Mouse (Mus musculus): ENCODE data around the gene Hhex.

The Hhex gene

GRCm38 (mm10) chr19:37449246-37449645 is 14.6 kb downstream of the Hhex start:
- DNase-seq (ENCODE audit: low spot score in 2 of 2), result no peak

- DNase-seq (ENCODE audit: low spot score in 2 of 2), result no peak
Observed at GRCm38 (mm10) chr19:37455528-37455927, 20.9 kb downstream of the Hhex start.

- no peak for DNase-seq (ENCODE audit: low spot score in 2 of 2)
Observed at GRCm38 (mm10) chr19:37455961-37456360, 21.4 kb downstream of the Hhex start.

GRCm38 (mm10) chr19:37458013-37458412 is 23.4 kb downstream of the Hhex start:
- DNase-seq (ENCODE audit: low spot score in 2 of 2), result no peak

- no peak for DNase-seq (ENCODE audit: low spot score in 2 of 2)
Observed at GRCm38 (mm10) chr19:37466403-37466802, 31.8 kb downstream of the Hhex start.

DNA sequence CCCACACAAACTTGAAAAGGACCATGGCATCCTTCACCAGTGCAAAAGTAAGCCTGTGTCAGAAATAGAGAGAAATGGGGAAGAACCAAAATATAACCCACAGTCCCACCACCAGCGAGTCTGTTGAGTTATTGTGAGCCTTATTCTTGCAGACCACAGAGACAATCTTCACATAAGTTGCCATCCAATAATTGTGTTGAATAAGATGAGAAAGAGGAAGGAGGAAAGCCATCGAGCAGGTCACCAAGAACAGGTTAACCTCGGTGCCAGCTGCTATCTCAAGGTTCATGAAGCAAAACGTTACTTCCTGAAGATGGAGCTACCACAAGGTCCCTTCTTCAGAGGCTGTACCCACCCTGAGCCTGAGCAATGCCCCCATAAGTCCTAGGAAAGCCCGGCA is 32.4 kb downstream of the Hhex start:
- DNase-seq (ENCODE audit: low spot score in 2 of 2), result no peak

- no peak for DNase-seq (ENCODE audit: low spot score in 2 of 2)
Observed at GRCm38 (mm10) chr19:37468841-37469566, 34.4 kb downstream of the Hhex start.

- no peak for DNase-seq (ENCODE audit: low spot score in 2 of 2)
Observed at GRCm38 (mm10) chr19:37471680-37472079, 37.1 kb downstream of the Hhex start.

GRCm38 (mm10) chr19:37472589-37472988 is 38.0 kb downstream of the Hhex start:
- no peak for DNase-seq (ENCODE audit: low spot score in 2 of 2)

DNA sequence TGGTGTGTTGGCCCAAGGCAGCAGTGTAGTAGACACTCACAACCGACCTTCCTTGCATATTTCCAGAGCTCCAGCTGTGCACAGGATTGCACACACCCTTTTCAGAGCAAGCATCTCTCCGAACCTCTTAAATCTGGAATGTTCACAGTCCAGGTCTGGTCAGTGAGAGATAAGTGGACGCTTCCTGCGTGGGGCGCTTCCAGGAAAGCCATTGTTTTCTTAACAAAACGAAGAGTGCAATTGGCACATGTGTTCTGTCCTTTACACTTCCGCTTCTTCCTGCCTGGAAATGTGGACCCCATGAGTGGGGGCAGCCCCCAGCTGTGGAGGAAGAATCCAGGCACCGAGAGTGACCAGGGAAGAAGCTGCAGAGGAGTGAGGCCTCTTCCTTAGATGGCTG is 47.1 kb downstream of the Hhex start:
- DNase-seq (ENCODE audit: low spot score in 2 of 2), result no peak

DNA sequence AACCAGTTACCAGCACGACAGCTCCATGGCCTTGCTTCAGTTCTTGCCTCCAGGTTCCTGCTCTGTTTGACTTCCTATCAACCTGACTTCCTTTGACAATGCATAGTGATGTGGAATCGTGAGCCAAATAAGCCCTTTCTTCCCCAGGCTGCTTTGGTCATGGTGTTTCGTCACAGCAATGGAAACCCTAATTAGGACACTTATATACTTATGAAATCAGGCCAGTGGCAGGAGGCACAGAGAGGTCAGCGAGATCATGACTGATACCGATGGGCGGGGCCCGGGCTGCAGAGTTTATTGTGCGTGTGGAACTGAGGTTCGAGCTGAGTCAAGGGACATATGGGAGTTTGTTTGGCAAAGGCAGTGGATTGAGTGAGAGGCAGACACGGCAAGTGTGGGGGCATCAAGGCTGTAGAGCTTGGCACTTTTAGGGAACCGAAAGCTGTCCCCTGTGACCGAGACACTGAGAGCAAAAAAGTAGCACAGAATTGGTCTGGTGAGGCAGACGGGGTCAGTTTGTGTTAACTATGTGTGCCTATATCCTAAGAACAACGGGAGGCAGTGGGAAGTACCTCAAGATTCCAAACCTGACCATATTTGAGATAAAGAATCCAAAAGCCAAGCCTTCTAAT is 48.1 kb downstream of the Hhex start:
- no peak for DNase-seq (ENCODE audit: low spot score in 2 of 2)

GRCm38 (mm10) chr19:37484787-37485186 is 50.2 kb downstream of the Hhex start:
- no peak for DNase-seq (ENCODE audit: low spot score in 2 of 2)

DNA sequence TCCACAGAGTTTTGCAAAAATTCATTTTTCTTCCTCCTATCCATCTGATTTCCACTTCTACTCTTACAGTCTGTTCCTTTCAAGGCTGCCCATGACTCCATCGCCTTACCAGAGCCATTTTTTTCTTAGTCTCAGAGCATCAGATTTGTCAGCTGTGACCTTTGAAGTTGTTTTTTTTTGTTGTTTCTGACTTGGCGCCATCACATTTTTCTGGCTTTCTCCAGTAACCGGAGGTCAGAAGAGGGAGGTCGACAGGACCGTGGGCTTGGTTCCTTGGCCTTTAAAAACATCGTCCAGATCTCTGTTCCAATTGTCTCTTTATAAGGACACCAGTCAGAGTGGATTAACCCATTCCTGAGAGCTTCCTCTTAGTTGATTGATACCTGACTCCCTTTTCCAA is 52.2 kb downstream of the Hhex start:
- DNase-seq (ENCODE audit: low spot score in 2 of 2), result no peak

- no peak for DNase-seq (ENCODE audit: low spot score in 2 of 2)
Observed at GRCm38 (mm10) chr19:37487811-37488475, 53.3 kb downstream of the Hhex start.

DNA sequence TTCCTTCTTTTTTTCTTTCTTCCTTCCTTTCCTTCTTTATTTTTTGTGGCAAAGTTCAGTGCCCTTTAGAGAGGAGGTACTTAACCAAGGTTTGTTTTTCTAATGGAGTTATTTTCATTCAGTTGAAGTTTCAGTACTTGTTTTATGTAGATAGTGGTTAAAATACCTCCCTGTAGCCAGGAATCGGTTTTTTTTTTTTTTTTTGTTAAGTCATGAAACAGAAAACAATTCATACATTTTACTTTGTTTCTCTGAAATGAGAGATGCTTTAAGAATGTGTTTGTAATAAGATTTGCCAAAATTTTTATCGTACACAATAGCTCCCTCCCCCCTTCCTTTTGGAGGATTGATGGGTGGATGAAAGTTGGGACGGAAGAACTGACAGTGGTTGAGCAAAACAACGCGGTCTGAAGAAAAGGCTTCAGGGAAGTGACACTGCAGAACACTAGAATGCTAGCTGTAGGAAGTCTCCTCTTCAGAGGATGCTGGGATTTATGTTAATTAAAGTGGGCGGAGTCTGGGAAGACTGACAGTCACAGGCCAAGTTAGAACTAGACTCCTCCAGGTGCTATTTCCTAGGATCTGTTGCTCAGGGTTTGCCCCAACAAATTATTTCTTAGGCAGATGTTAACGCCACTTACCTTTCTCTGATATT is 54.1 kb downstream of the Hhex start:
- DNase-seq (ENCODE audit: low spot score in 2 of 2), result no peak

Data from spleen, postnatal 14 days (tissue).